Mouse (Mus musculus) hindbrain, embryonic 12.5 days (tissue): ENCODE results near the gene Tdpoz2. TPM values are rescaled to one million over a fixed set of nuclear protein-coding genes. Genes with fewer than 3 reads are reported as not detected.
"Not testable (repeated sequence)": the region's sequence is repeated elsewhere in the genome, so short reads cannot be mapped to it uniquely, and the experiment has no call there.

Source experiments
- ATAC-seq: fragments of 200-750 bp; cut with Nextera tagmentation; 2 replicates; pipeline ENCODE4 v1.8.0; 2017; ENCODE audit warnings: moderate TSS enrichment; ENCODE audit not compliant: low FRiP score
- H3K27ac ChIP-seq: fragments of 300-500 bp; sonication (generic); 2 replicates; pipeline ENCODE4 v1.5.1; 2016; ENCODE audit warnings: mild to moderate bottlenecking
- H3K27me3 ChIP-seq: fragments of 300-500 bp; sonication (generic); 2 replicates; pipeline ENCODE4 v1.6.1; 2016; ENCODE audit warnings: mild to moderate bottlenecking
- H3K36me3 ChIP-seq: fragments of 300-500 bp; sonication (generic); 2 replicates; pipeline ENCODE4 v1.6.1; 2016; ENCODE audit warnings: mild to moderate bottlenecking
- H3K4me1 ChIP-seq: fragments of 300-500 bp; sonication (generic); 2 replicates; pipeline ENCODE4 v1.6.1; 2016
- H3K4me2 ChIP-seq: fragments of 300-500 bp; sonication (generic); replicated peaks from 2 replicates; pipeline ENCODE4 v1.6.1; 2016; ENCODE audit warnings: mild to moderate bottlenecking
- H3K4me3 ChIP-seq: fragments of 300-500 bp; sonication (generic); 2 replicates; pipeline ENCODE4 v1.5.1; 2016; ENCODE audit warnings: mild to moderate bottlenecking
- H3K9ac ChIP-seq: fragments of 300-500 bp; sonication (generic); 2 replicates; pipeline ENCODE4 v1.6.1; 2016; ENCODE audit warnings: mild to moderate bottlenecking, moderate library complexity
- H3K9me3 ChIP-seq: fragments of 300-500 bp; sonication (generic); replicated peaks from 2 replicates; pipeline ENCODE4 v1.6.1; 2016; ENCODE audit warnings: mild to moderate bottlenecking
- WGBS: fragments of 180-500 bp; shearing (Covaris S2); methylation state at CpG from one replicate; pipeline ENCODE4 v1.1.7; 2016; 5-methylcytosine and 5-hydroxymethylcytosine counted together
- polyA plus RNA-seq: library from polyadenylated mRNA; unstranded; fragments of >200 nt; fragmentation: Nextera tagmentation; extraction: Ambion mirVana; gene quantifications from 2 replicates; pipeline ENCODE4 v1.2.1, GENCODE M21; 2016

Tdpoz2 gene
- polyA plus RNA-seq: not detected in 2 replicates

- Histone ChIP-seq H3K9ac (no peak within 1 kb of the TSS), H3K27me3 (no peaks in the 10 kb centered on the region), H3K27ac (no peak within 1 kb of the TSS), H3K36me3 (no peaks in the 10 kb centered on the region), H3K4me1 (no peaks in the 10 kb centered on the region), H3K4me3 (no peak within 1 kb of the TSS), H3K4me2 (no peak within 1 kb of the TSS), H3K9me3 (no peaks in the 10 kb centered on the region)
- no peak for ATAC-seq
- 86% methylated on average over 3 of the region's 3 CpGs for WGBS
Measured at GRCm38 (mm10) chr3:93652586-93652985, at the start of gene Tdpoz2. Tdpoz2 (minus strand) TSS chr3:93652686.

DNA sequence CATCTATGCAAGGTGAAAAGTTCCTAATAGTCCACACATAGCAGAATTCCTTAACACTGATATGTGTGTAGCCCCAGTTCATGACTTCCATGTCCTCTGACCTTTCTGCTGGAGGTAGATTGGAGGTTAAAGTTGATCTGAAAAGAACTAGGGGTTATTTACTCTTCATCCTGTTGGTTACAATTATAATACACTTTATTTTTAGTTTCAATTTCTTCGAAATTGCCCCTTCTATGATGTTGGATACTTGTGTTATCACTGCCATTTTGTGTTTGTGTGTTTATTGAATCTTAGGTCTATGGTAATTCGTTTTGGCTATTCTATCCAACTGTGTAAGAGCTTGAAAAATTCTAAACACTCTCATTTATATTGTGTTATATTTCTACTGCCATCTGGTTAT is 40.5 kb upstream of the Tdpoz2 start, which contains the start of gene Gm37596:
TSS of gene Gm37596 (minus strand) at position 101 of the 400 bp plus-strand sequence.
- not testable (repeated sequence) for ATAC-seq, H3K4me2 ChIP-seq, H3K27me3 ChIP-seq, H3K9me3 ChIP-seq, H3K4me3 ChIP-seq, H3K9ac ChIP-seq, H3K36me3 ChIP-seq, H3K27ac ChIP-seq, H3K4me1 ChIP-seq
- 50% methylated on average over 1 of the region's 2 CpGs for WGBS

DNA sequence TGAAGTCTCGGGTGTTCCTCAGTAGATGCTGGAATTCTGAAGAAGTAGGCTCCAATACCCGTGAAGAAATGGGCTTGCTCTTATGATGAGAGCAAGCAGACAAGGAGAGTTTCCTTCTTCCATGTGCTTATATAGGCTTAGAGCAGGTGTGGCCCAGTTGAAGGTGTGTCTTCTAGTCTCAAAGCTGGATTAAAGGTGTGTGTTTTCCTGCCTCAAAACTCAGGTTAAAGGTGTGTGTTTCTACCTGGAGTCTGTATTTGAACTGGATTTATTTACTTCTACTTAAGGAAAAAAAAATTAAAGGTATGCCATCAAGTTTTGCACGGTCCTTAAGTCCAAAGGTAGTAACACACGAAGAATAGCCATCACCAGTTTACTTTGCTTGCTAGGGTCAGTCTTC is 23.7 kb upstream of the Tdpoz2 start, which contains the start of gene Tdpoz1:
TSS of gene Tdpoz1 (minus strand) at position 101 of the 400 bp plus-strand sequence.
- not testable (repeated sequence) for H3K27me3 ChIP-seq, H3K9ac ChIP-seq, H3K36me3 ChIP-seq, H3K4me1 ChIP-seq, H3K4me3 ChIP-seq, H3K27ac ChIP-seq, H3K4me2 ChIP-seq, ATAC-seq, H3K9me3 ChIP-seq
- WGBS: 87% methylated on average over 3 of the region's 4 CpGs

GRCm38 (mm10) chr3:93670805-93671503 is 18.5 kb upstream of the Tdpoz2 start:
- not testable (repeated sequence) for H3K4me1 ChIP-seq, ATAC-seq, H3K9me3 ChIP-seq, H3K27me3 ChIP-seq, H3K36me3 ChIP-seq, H3K4me3 ChIP-seq, H3K4me2 ChIP-seq, H3K27ac ChIP-seq, H3K9ac ChIP-seq
- 80% methylated on average over 5 of the region's 6 CpGs for WGBS

GRCm38 (mm10) chr3:93654260-93654659 is 1.8 kb upstream of the Tdpoz2 start:
- Histone ChIP-seq H3K27ac (no peak overlapping the region), H3K4me1 (no peaks in the 10 kb centered on the region), H3K4me2 (no peak overlapping the region), H3K27me3 (no peaks in the 10 kb centered on the region), H3K4me3 (no peak overlapping the region), H3K36me3 (no peaks in the 10 kb centered on the region), H3K9me3 (no peaks in the 10 kb centered on the region), H3K9ac (no peak overlapping the region)
- 85% methylated on average over 1 of the region's 1 CpGs for WGBS
- ATAC-seq: no peak

DNA sequence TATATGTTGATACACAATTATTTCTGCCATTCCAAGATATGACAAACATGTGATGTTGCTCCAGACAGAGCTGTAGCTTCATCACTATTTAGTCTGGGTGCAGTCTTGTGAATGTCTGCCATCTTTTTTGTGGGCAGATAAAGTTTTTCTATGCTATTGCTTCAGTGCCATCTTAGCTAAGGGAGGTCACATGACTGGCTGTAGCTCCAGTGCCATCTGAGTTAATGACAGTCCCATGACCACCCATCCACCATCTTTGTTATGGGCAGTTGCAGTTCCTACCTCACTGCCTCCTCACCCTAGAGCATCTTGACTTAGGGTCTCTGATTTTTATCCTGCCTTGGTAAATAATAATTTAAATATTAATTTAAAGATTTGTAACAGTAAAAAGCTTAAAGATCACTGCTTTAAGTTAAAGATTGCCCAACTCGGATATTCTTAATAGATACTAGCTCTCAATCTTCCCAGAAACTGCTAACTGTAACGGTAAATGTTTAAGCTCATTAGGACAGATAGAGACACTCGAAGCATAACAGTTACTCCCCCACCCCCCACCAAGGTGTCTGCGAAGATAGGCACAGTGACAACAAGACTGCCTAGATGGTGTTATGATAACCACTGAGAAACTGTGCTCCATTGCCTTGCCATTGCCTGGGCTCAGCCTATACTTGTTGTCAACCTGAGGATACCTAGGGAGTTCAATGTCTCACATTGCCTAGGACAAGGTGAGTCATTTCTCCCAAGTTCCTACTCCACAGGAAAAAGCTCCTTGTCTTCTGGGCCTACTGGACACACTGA is 21.4 kb downstream of the Tdpoz2 start:
- H3K4me1 ChIP-seq, H3K4me2 ChIP-seq, H3K36me3 ChIP-seq, H3K9me3 ChIP-seq, H3K27me3 ChIP-seq, H3K27ac ChIP-seq, ATAC-seq, H3K4me3 ChIP-seq, H3K9ac ChIP-seq: not testable (repeated sequence)
- WGBS: 90% methylated on average over 4 of the region's 4 CpGs

DNA sequence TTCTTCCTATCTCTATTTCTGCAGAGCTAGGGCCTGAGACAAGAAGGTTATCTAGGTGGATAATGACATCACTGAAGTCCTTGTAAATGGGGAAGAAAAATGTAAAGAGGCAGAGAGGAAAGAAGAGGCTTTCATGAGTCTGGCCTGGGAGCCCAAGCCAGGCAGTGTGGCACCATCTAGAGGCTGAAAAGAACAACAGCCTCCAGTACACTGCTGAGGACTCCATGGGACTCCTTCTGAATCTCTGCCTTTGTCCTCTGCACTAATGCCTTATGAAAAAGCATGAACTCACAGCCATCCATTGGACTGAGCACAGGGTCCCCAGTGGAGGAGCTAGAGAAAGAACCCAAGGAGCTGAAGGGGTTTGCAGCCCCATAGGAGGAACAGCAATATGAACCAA is 43.5 kb downstream of the Tdpoz2 start:
- not testable (repeated sequence) for ATAC-seq, H3K4me1 ChIP-seq, H3K36me3 ChIP-seq, H3K4me3 ChIP-seq, H3K27me3 ChIP-seq, H3K9me3 ChIP-seq, H3K27ac ChIP-seq, H3K4me2 ChIP-seq, H3K9ac ChIP-seq

DNA sequence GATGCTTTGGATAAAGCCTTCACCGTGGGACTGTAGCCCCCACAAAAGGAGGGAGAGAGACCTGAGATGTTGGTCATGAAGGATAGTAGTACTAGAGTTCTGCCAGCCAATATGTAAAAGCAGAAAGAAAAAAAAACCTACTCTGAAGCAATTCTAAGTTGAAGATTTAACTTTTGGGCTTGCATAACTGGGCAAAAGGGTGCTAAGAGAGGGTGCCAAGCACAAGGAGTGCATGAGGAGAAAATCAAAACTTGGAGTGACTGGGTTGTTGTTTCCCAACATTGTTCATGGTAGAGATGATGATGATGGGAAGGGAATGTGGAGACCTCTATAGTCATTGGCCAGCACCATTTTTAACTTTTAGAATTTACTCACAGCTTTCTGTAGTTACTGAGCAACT is 50.6 kb downstream of the Tdpoz2 start:
- H3K9ac ChIP-seq: no peak overlapping the region
- no peak overlapping the region for H3K4me3 ChIP-seq
- H3K4me2 ChIP-seq: no peak overlapping the region
- H3K27ac ChIP-seq: no peak overlapping the region
- no peaks in the 10 kb centered on the region for H3K36me3 ChIP-seq
- H3K27me3 ChIP-seq: no peaks in the 10 kb centered on the region
- 84% methylated on average over 1 of the region's 1 CpGs for WGBS
- ATAC-seq: no peak
- no peaks in the 10 kb centered on the region for H3K9me3 ChIP-seq
- H3K4me1 ChIP-seq: peaks cover 5% of the 10 kb centered on the region; the same call in 1 of the 2 replicates

Other genes starting within 250 kb of the Tdpoz2 start
- gene Tchh, start 210.4 kb downstream of the Tdpoz2 start, polyA plus RNA-seq: 1.7 and 1.8 TPM in 2 replicates
- not detected in 2 replicates for gene Tchhl1, start 183.9 kb downstream of the Tdpoz2 start, polyA plus RNA-seq
- gene S100a11, start 132.2 kb downstream of the Tdpoz2 start, polyA plus RNA-seq: 606 and 628 TPM in 2 replicates
- 233 and 244 TPM in 2 replicates for gene S100a10, start 97.6 kb downstream of the Tdpoz2 start, polyA plus RNA-seq
- not detected in 2 replicates for gene Tdpoz1, start 23.6 kb upstream of the Tdpoz2 start, polyA plus RNA-seq
- not detected in 2 replicates for gene Gm37596, start 40.4 kb upstream of the Tdpoz2 start, polyA plus RNA-seq
- not detected in 2 replicates for gene Gm5773, start 120.3 kb upstream of the Tdpoz2 start, polyA plus RNA-seq
- not detected in 2 replicates for gene Tdpoz4, start 143.7 kb upstream of the Tdpoz2 start, polyA plus RNA-seq
- not detected in 2 replicates for gene Tdpoz3, start 173.3 kb upstream of the Tdpoz2 start, polyA plus RNA-seq